34 mouse cellular contexts compared by ENCODE assay signal in genomic region chr6:145204440-145204839, GRCm38 (mm10).
"Had no signal": no experiment of that assay in that cellular context is flagged by ENCODE, and none has a peak within 500 bp of the region (broad histone marks: within the 10 kb centered on the region; RNA-seq: fewer than 3 reads in every experiment).

No protein-coding gene starts in this region.

- ATAC-seq: hindbrain, embryonic 16.5 days; hindbrain, postnatal 0 days; inflammation-experienced regulatory T-cells, adult 6 months; intestine, embryonic 15.5 days; intestine, embryonic 16.5 days; intestine, postnatal 0 days had no signal

- H3K4me1 ChIP-seq: heart, embryonic 12.5 days; heart, embryonic 15.5 days; hindbrain, embryonic 10.5 days; hindbrain, embryonic 12.5 days; hindbrain, embryonic 13.5 days; hindbrain, embryonic 15.5 days; intestine, embryonic 15.5 days; kidney, embryonic 15.5 days had no signal

- H3K9ac ChIP-seq: heart, embryonic 12.5 days; heart, embryonic 13.5 days; heart, embryonic 15.5 days; hindbrain, embryonic 12.5 days; hindbrain, embryonic 13.5 days; hindbrain, embryonic 14.5 days; hindbrain, embryonic 15.5 days; intestine, embryonic 15.5 days; kidney, embryonic 15.5 days had no signal

- H3K4me3 ChIP-seq: heart, embryonic 12.5 days; heart, embryonic 13.5 days; heart, embryonic 15.5 days; hindbrain, embryonic 10.5 days; hindbrain, embryonic 12.5 days; hindbrain, embryonic 13.5 days; hindbrain, embryonic 15.5 days; intestine, embryonic 15.5 days; kidney, embryonic 15.5 days; layer of hippocampus, adult 2 months; left cerebral cortex, adult 2 months had no signal

- H3K27me3 ChIP-seq: heart, embryonic 12.5 days; heart, embryonic 13.5 days; heart, embryonic 15.5 days; hindbrain, embryonic 12.5 days; hindbrain, embryonic 13.5 days; hindbrain, embryonic 15.5 days; intestine, embryonic 15.5 days; kidney, embryonic 15.5 days had no signal

- H3K4me2 ChIP-seq: heart, embryonic 11.5 days; heart, embryonic 12.5 days; heart, embryonic 13.5 days; heart, embryonic 15.5 days; hindbrain, embryonic 12.5 days; hindbrain, embryonic 13.5 days; hindbrain, embryonic 14.5 days; hindbrain, embryonic 15.5 days; intestine, embryonic 15.5 days; kidney, embryonic 15.5 days had no signal

- H3K27ac ChIP-seq: heart, embryonic 13.5 days; heart, embryonic 15.5 days; hindbrain, embryonic 10.5 days; hindbrain, embryonic 12.5 days; hindbrain, embryonic 13.5 days; hindbrain, embryonic 14.5 days; hindbrain, embryonic 15.5 days; hindbrain, postnatal 0 days; intestine, embryonic 15.5 days; kidney, embryonic 15.5 days; kidney, postnatal 0 days; layer of hippocampus, adult 2 months; left cerebral cortex, adult 2 months had no signal

- H3K36me3 ChIP-seq: heart, embryonic 12.5 days; heart, embryonic 13.5 days; heart, embryonic 15.5 days; hindbrain, embryonic 10.5 days; hindbrain, embryonic 12.5 days; hindbrain, embryonic 13.5 days; hindbrain, embryonic 15.5 days; intestine, embryonic 15.5 days; kidney, embryonic 15.5 days had no signal

- DNase-seq: heart, postnatal 10 days; heart, postnatal 14 days; heart, postnatal 36 days; kidney, adult 11 months; kidney, adult 18-20 months; kidney, adult 2 months; kidney, adult 8-10 months; kidney, adult 9 months; kidney, postnatal 10 days; kidney, postnatal 14 days; kidney, postnatal 25 days; kidney, postnatal 36 days; kidney, postnatal 4 days; layer of hippocampus, adult 9-11 months; layer of hippocampus, postnatal 36 days had no signal

- H3K9me3 ChIP-seq: heart, embryonic 12.5 days; heart, embryonic 13.5 days; heart, embryonic 15.5 days; hindbrain, embryonic 10.5 days; hindbrain, embryonic 12.5 days; hindbrain, embryonic 13.5 days; hindbrain, embryonic 15.5 days; intestine, embryonic 15.5 days; kidney, embryonic 15.5 days had no signal
